Mouse (Mus musculus): ENCODE data around the gene Cryl1. TPM values are rescaled to one million over a fixed set of nuclear protein-coding genes. Genes with fewer than 3 reads are reported as not detected.

Gene Cryl1
- total RNA-seq, 2 experiments from 2014 or later: 35.8 to 40.5 TPM

DNA sequence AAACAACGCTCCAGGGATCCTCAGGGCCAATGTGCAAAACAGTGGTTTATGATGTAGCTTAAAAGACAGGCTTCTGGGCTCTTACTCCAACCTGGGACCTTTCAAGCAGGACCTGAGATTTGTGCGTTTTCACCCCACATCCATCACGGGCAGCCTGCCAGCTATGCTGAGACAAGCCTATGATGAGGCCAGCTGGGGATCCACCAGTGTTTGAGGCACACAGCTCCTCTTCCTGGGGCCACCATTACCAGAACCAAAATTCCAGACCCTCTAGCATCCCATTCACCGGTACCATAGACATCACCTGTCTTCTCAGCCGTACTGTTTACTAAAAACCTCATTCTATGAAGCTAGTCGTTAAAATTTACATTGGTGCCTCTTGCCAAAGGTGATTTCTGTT is 151.8 kb downstream of the Cryl1 start:
- ATAC-seq (ENCODE audit: poor library complexity, severe bottlenecking): no peak

GRCm38 (mm10) chr14:57242978-57243377 is 155.4 kb downstream of the Cryl1 start:
- ATAC-seq (ENCODE audit: poor library complexity, severe bottlenecking): no peak

DNA sequence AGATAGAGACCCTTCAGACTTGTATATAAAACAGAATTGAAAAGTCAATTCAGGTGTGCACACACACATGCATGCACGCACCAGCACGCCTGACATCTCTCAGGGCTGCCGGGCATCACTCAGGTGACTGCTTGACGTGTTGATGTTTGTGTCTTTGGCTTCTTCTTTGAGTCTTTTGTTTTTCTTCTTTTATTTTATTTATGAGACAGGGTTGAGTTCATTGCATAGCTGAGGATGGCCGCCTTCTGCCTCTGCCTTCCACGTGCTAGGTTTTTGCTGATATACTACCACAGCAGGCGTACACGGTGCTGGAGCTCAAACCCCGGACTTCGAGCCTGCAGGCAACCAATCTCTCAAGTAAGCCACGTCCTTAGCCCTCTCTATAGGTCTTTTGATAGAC is 163.1 kb downstream of the Cryl1 start:
- ATAC-seq (ENCODE audit: poor library complexity, severe bottlenecking): no peak

DNA sequence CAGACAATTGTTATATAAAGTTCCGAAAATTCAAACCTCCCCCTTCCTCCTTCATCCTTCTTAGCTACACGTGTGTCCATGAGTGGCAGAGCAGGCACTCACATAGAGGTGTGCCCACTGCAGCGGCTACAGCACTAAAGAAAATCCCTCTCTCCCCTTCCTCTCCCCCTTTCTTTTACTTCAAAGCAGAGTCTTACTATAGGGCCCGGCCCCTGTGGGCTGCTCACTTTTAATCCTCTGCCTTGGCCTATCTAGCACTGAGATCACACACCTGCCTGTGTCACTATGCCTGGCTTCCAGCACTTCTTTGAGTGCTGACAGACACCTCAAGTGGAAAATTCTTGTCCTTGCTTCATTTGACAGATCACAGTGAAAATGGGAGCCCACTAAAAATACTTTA is 163.6 kb downstream of the Cryl1 start:
- ATAC-seq (ENCODE audit: poor library complexity, severe bottlenecking): no peak

GRCm38 (mm10) chr14:57230264-57231015 is 167.9 kb downstream of the Cryl1 start:
- no peak for ATAC-seq (ENCODE audit: poor library complexity, severe bottlenecking)

Other genes starting within 250 kb of the Cryl1 start
- 1.6 and 3.1 TPM in 2 replicates for gene Ift88, start 25.5 kb upstream of the Cryl1 start, total RNA-seq (2015)
- gene Ift88, start 25.5 kb upstream of the Cryl1 start, total RNA-seq (2017): 2.7 and 3.0 TPM in 2 replicates
- gene Il17d, start 126.2 kb upstream of the Cryl1 start, total RNA-seq (2015): not detected in 2 replicates
- gene Il17d, start 126.2 kb upstream of the Cryl1 start, total RNA-seq (2017): not detected in 2 replicates
- 47.8 and 51.2 TPM in 2 replicates for gene Eef1akmt1, start 173.1 kb upstream of the Cryl1 start, total RNA-seq (2015)
- 19.4 and 25.6 TPM in 2 replicates for gene Eef1akmt1, start 173.1 kb upstream of the Cryl1 start, total RNA-seq (2017)